Mouse (Mus musculus): Measurements from ENCODE around the gene Tbc1d4. TPM values are rescaled to one million over a fixed set of nuclear protein-coding genes. Genes with fewer than 3 reads are reported as not detected.

Tbc1d4 gene
- total and polyA plus RNA-seq, 3 experiments, result not detected

DNA sequence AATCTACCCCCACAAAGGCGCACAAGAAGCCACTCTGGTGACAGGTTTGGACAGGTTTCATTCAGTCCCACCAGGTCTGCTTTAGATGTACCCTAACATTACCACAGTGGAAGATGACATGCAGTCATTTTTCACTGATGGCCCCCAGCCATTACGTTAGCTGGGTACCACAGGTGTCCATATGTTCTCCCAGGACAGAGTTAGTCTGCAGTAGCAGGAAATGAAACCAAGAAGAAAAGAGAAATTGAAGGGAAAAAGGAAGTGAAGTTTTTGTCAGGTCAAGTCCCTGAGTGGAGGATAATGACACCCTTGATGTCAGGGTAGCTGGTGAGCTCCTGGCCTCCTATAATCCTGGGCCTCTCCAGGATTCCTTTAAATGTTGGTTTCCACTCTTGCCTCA, 89.0 kb downstream of the Tbc1d4 start:
- no peak overlapping the region for H3K9ac ChIP-seq (ENCODE audit: control insufficient read depth, low read depth, low read length, poor library complexity, severe bottlenecking)
- H3K27ac ChIP-seq (ENCODE audit: control insufficient read depth, low read depth, low read length), result no peak overlapping the region
- no peak for DNase-seq (ENCODE audit: low read depth, low spot score)
- no peak overlapping the region for H3K4me3 ChIP-seq (ENCODE audit: control insufficient read depth in 1 of 2, insufficient read depth in 1 of 2, low read depth in 2 of 2, low read length in 2 of 2)
- H3K27me3 ChIP-seq (ENCODE audit: control insufficient read depth in 1 of 2, insufficient read depth in 2 of 2, low read length in 2 of 2), result no peaks in the 10 kb centered on the region
- H3K36me3 ChIP-seq (ENCODE audit: control insufficient read depth in 1 of 2, insufficient read depth in 2 of 2, low read length in 2 of 2), result no peaks in the 10 kb centered on the region
- H3K9me3 ChIP-seq (replicated peaks; ENCODE audit: insufficient read depth, low read length), result no peaks in the 10 kb centered on the region
- TF ChIP-seq MAFK (IDR thresholded peaks at IDR 0.05; ENCODE audit: borderline replicate concordance, low read depth, low read length) (no peak), SMC3 (IDR thresholded peaks at IDR 0.05; ENCODE audit: low read depth, low read length) (no peak), TCF12 (IDR thresholded peaks at IDR 0.05; ENCODE audit: low read depth, low read length) (no peak)
- H3K4me1 ChIP-seq (ENCODE audit: control insufficient read depth in 1 of 2, insufficient read depth in 2 of 2, low read length in 2 of 2), result no peaks in the 10 kb centered on the region
- H3K79me2 ChIP-seq (ENCODE audit: control insufficient read depth, insufficient read depth, low read length, poor library complexity), result no peaks in the 10 kb centered on the region

GRCm38 (mm10) chr14:101518259-101518658, 90.7 kb downstream of the Tbc1d4 start:
- Histone ChIP-seq H3K36me3 (ENCODE audit: control insufficient read depth in 1 of 2, insufficient read depth in 2 of 2, low read length in 2 of 2) (no peaks in the 10 kb centered on the region), H3K4me3 (ENCODE audit: control insufficient read depth in 1 of 2, insufficient read depth in 1 of 2, low read depth in 2 of 2, low read length in 2 of 2) (no peak overlapping the region), H3K27ac (ENCODE audit: control insufficient read depth, low read depth, low read length) (no peak overlapping the region), H3K79me2 (ENCODE audit: control insufficient read depth, insufficient read depth, low read length, poor library complexity) (no peaks in the 10 kb centered on the region), H3K9me3 (replicated peaks; ENCODE audit: insufficient read depth, low read length) (no peaks in the 10 kb centered on the region), H3K4me1 (ENCODE audit: control insufficient read depth in 1 of 2, insufficient read depth in 2 of 2, low read length in 2 of 2) (no peaks in the 10 kb centered on the region), H3K27me3 (ENCODE audit: control insufficient read depth in 1 of 2, insufficient read depth in 2 of 2, low read length in 2 of 2) (no peaks in the 10 kb centered on the region), H3K9ac (ENCODE audit: control insufficient read depth, low read depth, low read length, poor library complexity, severe bottlenecking) (no peak overlapping the region)
- DNase-seq (ENCODE audit: low read depth, low spot score), result no peak
- no peak for TF ChIP-seq ELF1 (IDR thresholded peaks at IDR 0.05; ENCODE audit: low read depth, low read length)

DNA sequence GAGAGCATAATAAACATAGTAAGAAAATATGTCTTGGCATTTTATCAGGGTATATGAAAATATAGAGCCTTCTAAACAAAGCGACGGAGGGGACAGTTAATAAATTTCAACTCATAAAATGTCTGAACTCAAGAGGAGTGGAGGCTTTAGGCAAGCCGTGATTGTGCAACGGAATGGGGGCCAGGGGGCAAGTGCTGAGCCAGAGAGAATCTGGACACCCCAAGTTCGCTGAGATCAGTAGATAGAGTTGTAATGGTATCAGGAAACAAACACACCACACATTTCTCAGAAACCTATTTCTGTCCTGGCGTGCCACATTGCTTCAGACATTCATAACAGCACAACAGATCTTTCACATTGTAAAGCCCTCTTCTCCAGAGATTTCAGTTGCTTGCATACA, 91.2 kb downstream of the Tbc1d4 start:
- no peaks in the 10 kb centered on the region for H3K9me3 ChIP-seq (replicated peaks; ENCODE audit: insufficient read depth, low read length)
- H3K4me3 ChIP-seq (ENCODE audit: control insufficient read depth in 1 of 2, insufficient read depth in 1 of 2, low read depth in 2 of 2, low read length in 2 of 2), result no peak overlapping the region
- H3K79me2 ChIP-seq (ENCODE audit: control insufficient read depth, insufficient read depth, low read length, poor library complexity), result no peaks in the 10 kb centered on the region
- H3K9ac ChIP-seq (ENCODE audit: control insufficient read depth, low read depth, low read length, poor library complexity, severe bottlenecking), result no peak overlapping the region
- no peak for DNase-seq (ENCODE audit: low read depth, low spot score)
- TF ChIP-seq RCOR1 (IDR thresholded peaks at IDR 0.05; ENCODE audit: low read depth, low read length) (no peak), POLR2AphosphoS2 (IDR thresholded peaks at IDR 0.05; ENCODE audit: low read length) (no peak), MAFK (IDR thresholded peaks at IDR 0.05; ENCODE audit: borderline replicate concordance, low read depth, low read length) (no peak), JUND (IDR thresholded peaks at IDR 0.05; ENCODE audit: low read depth, low read length) (no peak), MEF2A (IDR thresholded peaks at IDR 0.05; ENCODE audit: extremely low read depth, insufficient replicate concordance, low read depth, low read length, poor library complexity, severe bottlenecking) (no peak), TCF12 (IDR thresholded peaks at IDR 0.05; ENCODE audit: low read depth, low read length) (no peak), CTCF (IDR thresholded peaks at IDR 0.05 in 2 of 3, conservative IDR thresholded peaks at IDR 0.05 in 1 of 3; ENCODE audit: control insufficient read depth in 1 of 3, insufficient read depth in 1 of 3, low read depth in 2 of 3, low read length in 3 of 3, poor library complexity in 1 of 3, severe bottlenecking in 1 of 3) (no peak), KAT2A (conservative IDR thresholded peaks at IDR 0.05; ENCODE audit: low read depth, low read length) (no peak), MXI1 (IDR thresholded peaks at IDR 0.05; ENCODE audit: low read depth, low read length) (no peak), USF2 (IDR thresholded peaks at IDR 0.05; ENCODE audit: borderline replicate concordance in 1 of 2, insufficient read depth in 1 of 2, low read depth in 1 of 2, low read length in 2 of 2) (no peak), HCFC1 (IDR thresholded peaks at IDR 0.05; ENCODE audit: low read depth, low read length) (no peak), SIN3A (IDR thresholded peaks at IDR 0.05; ENCODE audit: low read length) (no peak), MYC (IDR thresholded peaks at IDR 0.05; ENCODE audit: low read depth, low read length) (no peak), ZNF384 (IDR thresholded peaks at IDR 0.05; ENCODE audit: low read depth, low read length) (no peak), SMC3 (IDR thresholded peaks at IDR 0.05; ENCODE audit: low read depth, low read length) (no peak), CHD2 (IDR thresholded peaks at IDR 0.05; ENCODE audit: low read length) (no peak), ZMIZ1 (IDR thresholded peaks at IDR 0.05; ENCODE audit: low read depth, low read length) (no peak), CHD1 (IDR thresholded peaks at IDR 0.05; ENCODE audit: low read depth, low read length) (no peak), E2F4 (IDR thresholded peaks at IDR 0.05; ENCODE audit: borderline replicate concordance, low read depth, low read length) (no peak)
- no peak overlapping the region for H3K27ac ChIP-seq (ENCODE audit: control insufficient read depth, low read depth, low read length)
- no peaks in the 10 kb centered on the region for H3K4me1 ChIP-seq (ENCODE audit: control insufficient read depth in 1 of 2, insufficient read depth in 2 of 2, low read length in 2 of 2)
- no peaks in the 10 kb centered on the region for H3K27me3 ChIP-seq (ENCODE audit: control insufficient read depth in 1 of 2, insufficient read depth in 2 of 2, low read length in 2 of 2)
- H3K36me3 ChIP-seq (ENCODE audit: control insufficient read depth in 1 of 2, insufficient read depth in 2 of 2, low read length in 2 of 2), result no peaks in the 10 kb centered on the region

Measured in MEL (cell line).